Mouse (Mus musculus) heart, embryonic 12.5 days (tissue): ENCODE data around the gene Fam169b. TPM values are rescaled to one million over a fixed set of nuclear protein-coding genes. Genes with fewer than 3 reads are reported as not detected.
"Not testable (repeated sequence)": the region's sequence is repeated elsewhere in the genome, so short reads cannot be mapped to it uniquely, and the experiment has no call there.

Source experiments
- ATAC-seq: fragments of 200-750 bp; cut with Nextera tagmentation; 2 replicates; pipeline ENCODE4 v1.8.0; 2017; ENCODE audit warnings: moderate TSS enrichment, moderate library complexity; ENCODE audit not compliant: insufficient number of reproducible peaks, low FRiP score
- H3K27ac ChIP-seq: fragments of 300-500 bp; sonication (generic); 2 replicates; pipeline ENCODE4 v1.5.1; 2016; ENCODE audit warnings: mild to moderate bottlenecking, moderate library complexity; ENCODE audit not compliant: poor library complexity, severe bottlenecking
- H3K27me3 ChIP-seq: fragments of 300-500 bp; sonication (generic); replicated peaks from 2 replicates; pipeline ENCODE4 v1.6.1; 2016; ENCODE audit warnings: mild to moderate bottlenecking, moderate library complexity
- H3K36me3 ChIP-seq: fragments of 300-500 bp; sonication (generic); 2 replicates; pipeline ENCODE4 v1.6.1; 2016; ENCODE audit warnings: mild to moderate bottlenecking, moderate library complexity
- H3K4me1 ChIP-seq: fragments of 300-500 bp; sonication (generic); replicated peaks from 2 replicates; pipeline ENCODE4 v1.6.1; 2016; ENCODE audit warnings: mild to moderate bottlenecking
- H3K4me2 ChIP-seq: fragments of 300-500 bp; sonication (generic); 2 replicates; pipeline ENCODE4 v1.6.1; 2016; ENCODE audit warnings: mild to moderate bottlenecking, moderate library complexity
- H3K4me3 ChIP-seq: fragments of 300-500 bp; sonication (generic); 2 replicates; pipeline ENCODE4 v1.5.1; 2016; ENCODE audit warnings: mild to moderate bottlenecking
- H3K9ac ChIP-seq: fragments of 300-500 bp; sonication (generic); 2 replicates; pipeline ENCODE4 v1.6.1; 2016; ENCODE audit warnings: mild to moderate bottlenecking, moderate library complexity
- H3K9me3 ChIP-seq: fragments of 300-500 bp; sonication (generic); replicated peaks from 2 replicates; pipeline ENCODE4 v1.6.1; 2016; ENCODE audit warnings: mild to moderate bottlenecking, moderate library complexity
- WGBS: fragments of 180-500 bp; shearing (Covaris S2); methylation state at CpG from one replicate; pipeline ENCODE4 v1.1.7; 2016; 5-methylcytosine and 5-hydroxymethylcytosine counted together
- polyA plus RNA-seq: library from polyadenylated mRNA; unstranded; fragments of >200 nt; fragmentation: Nextera tagmentation; extraction: Ambion mirVana; gene quantifications from 2 replicates; pipeline ENCODE4 v1.2.1, GENCODE M21; 2016

The Fam169b gene
- polyA plus RNA-seq, 1 experiment from 2014 or later, result 0.15 TPM

DNA sequence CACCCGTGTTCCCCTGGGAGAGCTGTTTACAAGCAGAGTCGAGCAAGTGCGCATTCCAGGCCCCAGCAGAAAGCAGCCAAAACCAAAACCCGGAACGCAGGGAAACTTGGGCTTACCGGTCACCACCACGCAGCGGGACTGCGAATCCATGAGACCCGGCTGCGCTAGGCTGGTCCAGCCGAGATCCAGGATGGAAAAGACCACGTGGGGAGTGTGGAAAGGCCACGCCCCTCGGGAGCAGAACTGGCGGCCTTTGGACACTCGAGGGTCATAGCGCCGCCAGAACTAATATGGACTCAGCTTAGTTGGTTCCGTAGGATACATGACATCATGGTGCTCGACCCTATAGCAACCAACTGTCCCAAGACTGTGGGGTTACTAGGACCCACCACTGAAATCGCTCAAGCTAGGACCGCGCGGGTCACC, 9.6 kb upstream of the Fam169b start, which contains the start of gene Pgpep1l:
Gene Pgpep1l, minus strand, starts transcription at position 206 of the 426 bp plus-strand sequence.
- WGBS, result 5% methylated on average over 25 of the region's 25 CpGs
- H3K4me3 ChIP-seq, result peak within 1 kb of the TSS; percentile 48
- peaks cover 5% of the 10 kb centered on the region for H3K27me3 ChIP-seq
- peak; percentile 68 for ATAC-seq
- no peaks in the 10 kb centered on the region for H3K9me3 ChIP-seq
- H3K27ac ChIP-seq, result no peak within 1 kb of the TSS
- H3K4me1 ChIP-seq, result peaks cover 20% of the 10 kb centered on the region
- H3K4me2 ChIP-seq, result peak within 1 kb of the TSS; percentile 82
- no peaks in the 10 kb centered on the region for H3K36me3 ChIP-seq
- peak within 1 kb of the TSS; percentile 55 for H3K9ac ChIP-seq

- no peak for ATAC-seq
- Histone ChIP-seq H3K4me3 (peak overlapping the region; percentile 48), H3K4me1 (peaks cover 15% of the 10 kb centered on the region; the same call in 1 of the 2 replicates), H3K36me3 (no peaks in the 10 kb centered on the region), H3K27ac (no peak overlapping the region), H3K9ac (peak overlapping the region; percentile 4; the same call in 1 of the 2 replicates), H3K27me3 (peaks cover 5% of the 10 kb centered on the region), H3K4me2 (peak overlapping the region; percentile 82), H3K9me3 (no peaks in the 10 kb centered on the region)
- 9% methylated on average over 14 of the region's 14 CpGs for WGBS
These were observed 9.1 kb upstream of the Fam169b start for GRCm38 (mm10) chr7:68264531-68264930.

GRCm38 (mm10) chr7:68265391-68265790, 8.2 kb upstream of the Fam169b start:
- H3K27me3 ChIP-seq, result peaks cover 5% of the 10 kb centered on the region
- no peaks in the 10 kb centered on the region for H3K9me3 ChIP-seq
- H3K4me1 ChIP-seq, result peaks cover 15% of the 10 kb centered on the region; the same call in 1 of the 2 replicates
- H3K4me2 ChIP-seq, result no peak overlapping the region
- ATAC-seq, result no peak
- no peak overlapping the region for H3K4me3 ChIP-seq
- H3K27ac ChIP-seq, result no peak overlapping the region
- no peaks in the 10 kb centered on the region for H3K36me3 ChIP-seq
- WGBS, result 45% methylated on average over 7 of the region's 7 CpGs
- H3K9ac ChIP-seq, result no peak overlapping the region

GRCm38 (mm10) chr7:68266691-68267090, 6.9 kb upstream of the Fam169b start:
- no peaks in the 10 kb centered on the region for H3K9me3 ChIP-seq
- peaks cover 15% of the 10 kb centered on the region; the same call in 1 of the 2 replicates for H3K4me1 ChIP-seq
- H3K27ac ChIP-seq, result no peak overlapping the region
- H3K9ac ChIP-seq, result no peak overlapping the region
- H3K27me3 ChIP-seq, result peaks cover 5% of the 10 kb centered on the region
- ATAC-seq, result no peak
- H3K4me2 ChIP-seq, result no peak overlapping the region
- H3K36me3 ChIP-seq, result no peaks in the 10 kb centered on the region
- H3K4me3 ChIP-seq, result no peak overlapping the region
- 38% methylated on average over 6 of the region's 6 CpGs for WGBS

DNA sequence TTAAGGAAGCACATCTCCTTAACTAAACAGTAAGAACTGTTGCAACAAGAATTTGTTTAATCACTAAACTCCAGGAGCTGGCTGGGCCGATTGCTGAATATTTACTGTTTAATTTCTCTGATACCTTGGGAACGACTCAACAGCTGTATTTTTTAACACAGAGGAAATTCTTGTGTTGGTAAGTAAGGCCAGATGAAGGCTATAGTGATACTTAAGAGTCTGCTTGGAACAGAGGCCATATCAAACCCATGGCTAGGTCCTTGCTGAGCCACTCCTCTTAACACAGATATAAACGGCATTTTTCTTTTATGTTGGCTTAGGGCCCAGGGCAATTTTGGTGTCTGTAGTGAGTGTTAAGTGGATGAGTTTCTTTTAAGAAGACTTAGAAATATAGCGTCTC, 3.1 kb upstream of the Fam169b start:
- Histone ChIP-seq H3K27ac (no peak overlapping the region), H3K4me1 (no peaks in the 10 kb centered on the region), H3K4me3 (no peak overlapping the region), H3K9me3 (no peaks in the 10 kb centered on the region), H3K36me3 (no peaks in the 10 kb centered on the region), H3K9ac (no peak overlapping the region), H3K27me3 (peaks cover 13% of the 10 kb centered on the region), H3K4me2 (no peak overlapping the region)
- ATAC-seq, result no peak
- WGBS, result 39% methylated on average over 4 of the region's 4 CpGs

- no peak overlapping the region for H3K4me3 ChIP-seq
- no peaks in the 10 kb centered on the region for H3K36me3 ChIP-seq
- peaks cover 12% of the 10 kb centered on the region for H3K27me3 ChIP-seq
- H3K9ac ChIP-seq, result no peak overlapping the region
- H3K27ac ChIP-seq, result no peak overlapping the region
- ATAC-seq, result no peak
- peaks cover 9% of the 10 kb centered on the region for H3K4me1 ChIP-seq
- no peak overlapping the region for H3K4me2 ChIP-seq
- 88% methylated on average over 6 of the region's 6 CpGs for WGBS
- no peaks in the 10 kb centered on the region for H3K9me3 ChIP-seq
These were observed 1.8 kb upstream of the Fam169b start for GRCm38 (mm10) chr7:68271816-68272215.

GRCm38 (mm10) chr7:68272607-68273006, 1.0 kb upstream of the Fam169b start:
- no peaks in the 10 kb centered on the region for H3K36me3 ChIP-seq

GRCm38 (mm10) chr7:68274218-68274617, 579 bp downstream of the Fam169b start:
- no peak overlapping the region for H3K9ac ChIP-seq
- H3K4me3 ChIP-seq, result no peak overlapping the region
- no peaks in the 10 kb centered on the region for H3K36me3 ChIP-seq
- WGBS, result 59% methylated on average over 2 of the region's 2 CpGs
- no peak for ATAC-seq
- H3K4me1 ChIP-seq, result peaks cover 9% of the 10 kb centered on the region
- H3K27ac ChIP-seq, result no peak overlapping the region
- no peaks in the 10 kb centered on the region for H3K9me3 ChIP-seq
- no peak overlapping the region for H3K4me2 ChIP-seq
- H3K27me3 ChIP-seq, result peaks cover 29% of the 10 kb centered on the region

More at GRCm38 (mm10) chr7:68272607-68273006, 1.0 kb upstream of the Fam169b start:
- no peak overlapping the region for H3K9ac ChIP-seq
- no peaks in the 10 kb centered on the region for H3K9me3 ChIP-seq
- H3K27ac ChIP-seq, result no peak overlapping the region
- WGBS, result 81% methylated on average over 10 of the region's 10 CpGs
- H3K4me1 ChIP-seq, result peaks cover 9% of the 10 kb centered on the region
- no peak for ATAC-seq
- H3K27me3 ChIP-seq, result peaks cover 19% of the 10 kb centered on the region
- no peak overlapping the region for H3K4me3 ChIP-seq
- no peak overlapping the region for H3K4me2 ChIP-seq

DNA sequence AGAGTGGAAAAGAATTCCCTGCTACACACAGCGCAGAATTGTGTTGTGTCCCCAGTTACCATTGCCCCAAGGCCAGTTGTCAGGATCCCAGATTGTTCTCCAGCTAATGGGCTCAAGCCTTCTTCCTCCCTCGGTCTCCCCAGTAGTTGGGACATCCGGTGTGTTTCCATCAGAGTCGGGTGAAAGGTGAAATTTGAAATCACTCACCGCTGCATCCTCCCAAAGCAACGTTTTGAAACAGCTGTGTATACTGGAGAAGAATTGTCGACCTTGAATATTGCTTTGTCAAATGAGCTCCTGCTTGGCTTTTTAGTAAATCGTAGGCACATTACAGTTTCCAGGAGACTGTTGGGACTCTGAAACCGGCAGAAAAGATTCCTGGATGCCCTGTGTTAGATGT, 1.3 kb downstream of the Fam169b start:
- H3K27ac ChIP-seq, result no peak overlapping the region
- no peak for ATAC-seq
- H3K27me3 ChIP-seq, result peaks cover 34% of the 10 kb centered on the region
- no peak overlapping the region for H3K4me3 ChIP-seq
- H3K9me3 ChIP-seq, result no peaks in the 10 kb centered on the region
- peaks cover 9% of the 10 kb centered on the region for H3K4me1 ChIP-seq
- no peaks in the 10 kb centered on the region for H3K36me3 ChIP-seq
- H3K4me2 ChIP-seq, result no peak overlapping the region
- 66% methylated on average over 9 of the region's 9 CpGs for WGBS
- no peak overlapping the region for H3K9ac ChIP-seq

DNA sequence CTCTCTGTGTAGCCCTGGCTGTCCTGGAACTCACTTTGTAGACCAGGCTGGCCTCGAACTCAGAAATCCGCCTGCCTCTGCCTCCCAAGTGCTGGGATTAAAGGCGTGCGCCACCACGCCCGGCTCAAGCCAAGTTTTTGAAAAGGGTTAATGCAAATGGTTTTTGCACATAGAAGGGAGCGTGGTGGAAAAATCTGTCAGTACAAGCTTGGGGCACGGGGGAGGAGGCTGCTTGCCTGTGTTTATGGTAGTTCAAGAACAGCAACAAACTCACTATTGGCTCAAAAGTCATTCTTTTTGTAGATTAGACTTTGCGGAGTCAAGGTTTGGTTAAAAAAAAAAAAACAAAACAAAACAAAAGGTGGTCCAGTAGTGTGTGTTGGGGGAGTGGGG, 1.8 kb downstream of the Fam169b start:
- H3K4me1 ChIP-seq, H3K9me3 ChIP-seq, H3K27ac ChIP-seq, H3K36me3 ChIP-seq, ATAC-seq: not testable (repeated sequence)
- Histone ChIP-seq H3K9ac (peak overlapping the region; percentile 63), H3K4me2 (peak overlapping the region; percentile 92), H3K4me3 (peak overlapping the region; percentile 50), H3K27me3 (peaks cover 34% of the 10 kb centered on the region)
- 39% methylated on average over 9 of the region's 9 CpGs for WGBS

GRCm38 (mm10) chr7:68275838-68276731, 2.4 kb downstream of the Fam169b start:
- Histone ChIP-seq H3K4me2 (peak overlapping the region; percentile 92), H3K36me3 (no peaks in the 10 kb centered on the region), H3K27ac (no peak overlapping the region), H3K4me3 (peak overlapping the region; percentile 50), H3K9me3 (no peaks in the 10 kb centered on the region), H3K4me1 (peaks cover 13% of the 10 kb centered on the region), H3K9ac (peak overlapping the region; percentile 63), H3K27me3 (peaks cover 34% of the 10 kb centered on the region)
- 4% methylated on average over 36 of the region's 36 CpGs for WGBS
- ATAC-seq, result no peak
